Mouse (Mus musculus) MN1 (cell line): ENCODE measurements at regions not wholly inside any gene's neighbourhood (a gene's known extent, or its start where the extent isn't known, plus 50 kb on each side); places are given as distances from the start of the nearest gene placed in this dataset.
"Not testable (repeated sequence)": the region's sequence is repeated elsewhere in the genome, so short reads cannot be mapped to it uniquely, and the experiment has no call there.

Experiments
- DNase-seq: peaks from one replicate; pipeline ENCODE4 v3.0.0-alpha.2; 2016; ENCODE audit warnings: low spot score

- DNase-seq: no peak
Measured at GRCm38 (mm10) chr14:48852061-48852460, 178.4 kb upstream of the Otx2 start.

GRCm38 (mm10) chr14:48842861-48843260 is 169.2 kb upstream of the Otx2 start:
- no peak for DNase-seq

DNA sequence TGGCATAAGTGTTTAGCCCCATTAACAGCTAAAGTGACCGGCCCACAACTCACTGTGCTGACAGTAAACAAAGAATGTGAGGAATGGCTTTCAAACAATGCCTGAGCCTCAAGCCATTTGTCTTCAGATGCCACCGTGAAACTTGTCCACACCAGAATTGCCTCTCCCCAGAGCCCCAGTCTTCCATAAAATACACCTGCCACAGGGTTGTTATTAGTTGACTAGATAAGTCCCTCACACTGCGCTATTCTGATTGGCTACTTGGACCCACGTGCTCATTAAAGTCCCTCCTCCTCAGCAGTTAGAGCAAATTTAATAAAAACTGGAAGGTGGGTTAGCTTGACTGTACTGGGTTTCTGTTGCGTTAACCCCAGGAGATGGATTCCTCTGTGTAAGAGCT is 167.7 kb upstream of the Otx2 start:
- no peak for DNase-seq

- no peak for DNase-seq
Measured at GRCm38 (mm10) chr14:48837181-48837580, 163.6 kb upstream of the Otx2 start.

- DNase-seq: no peak
Measured at GRCm38 (mm10) chr14:48836071-48836470, 162.5 kb upstream of the Otx2 start.

DNA sequence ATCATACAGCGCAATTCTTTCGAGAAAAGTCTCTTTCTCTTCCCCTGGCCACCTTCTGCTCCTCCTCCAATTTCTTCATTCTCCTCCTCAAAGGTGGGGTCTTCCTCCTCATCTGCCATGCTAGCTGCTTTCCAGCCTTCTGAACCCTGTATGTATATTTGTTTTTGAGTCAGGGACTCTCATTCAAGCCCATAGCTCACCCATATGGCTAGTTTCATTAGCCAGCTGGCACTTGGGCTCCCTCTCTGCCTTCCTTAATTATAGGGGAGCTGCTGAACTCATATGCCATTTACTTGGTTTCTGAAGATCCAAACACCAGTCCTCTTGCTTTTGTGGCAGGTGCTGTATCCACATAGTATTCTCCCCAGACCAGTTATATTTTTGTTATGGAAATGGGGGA is 160.8 kb upstream of the Otx2 start:
- no peak for DNase-seq

DNA sequence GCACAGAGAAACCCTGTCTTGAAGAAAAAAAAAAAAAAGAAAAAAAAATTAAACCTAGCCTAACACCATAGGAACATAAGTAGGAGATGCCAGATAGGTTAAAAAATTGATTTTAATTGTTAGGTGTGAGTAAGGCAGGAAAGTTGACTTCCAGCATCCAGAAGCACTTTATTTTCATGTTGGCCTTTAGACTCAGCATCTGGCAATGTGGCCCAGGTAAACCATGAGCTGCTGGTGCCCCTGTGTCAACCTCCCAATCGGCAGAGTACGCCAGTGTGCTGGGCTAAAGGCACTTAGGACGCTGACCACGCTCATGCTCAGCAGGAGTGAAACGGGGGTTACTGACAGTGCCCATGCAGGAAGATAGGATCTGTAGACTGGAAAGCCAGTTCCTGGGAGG is 152.8 kb upstream of the Otx2 start:
- no peak for DNase-seq

GRCm38 (mm10) chr14:48824375-48824774 is 150.8 kb upstream of the Otx2 start:
- no peak for DNase-seq

DNA sequence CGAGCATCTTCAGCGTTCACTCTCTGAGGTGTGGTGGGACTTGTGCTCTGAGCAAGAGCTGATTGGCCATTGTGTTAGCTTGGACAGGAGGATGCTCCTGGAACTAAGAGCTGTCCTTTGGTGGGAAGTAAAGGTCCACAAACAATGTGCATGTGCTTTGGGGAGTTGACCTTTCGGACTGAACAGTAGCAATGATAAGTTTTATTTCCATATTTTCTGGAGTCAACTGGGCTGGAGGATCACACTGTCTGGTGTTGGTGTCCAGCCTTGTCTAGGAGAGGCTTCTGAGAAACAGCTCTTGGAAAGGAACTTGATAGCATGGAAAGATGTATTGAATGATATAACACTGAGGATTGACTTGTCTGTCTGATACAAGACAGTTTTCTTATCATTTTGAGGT is 142.3 kb upstream of the Otx2 start:
- no peak for DNase-seq

DNA sequence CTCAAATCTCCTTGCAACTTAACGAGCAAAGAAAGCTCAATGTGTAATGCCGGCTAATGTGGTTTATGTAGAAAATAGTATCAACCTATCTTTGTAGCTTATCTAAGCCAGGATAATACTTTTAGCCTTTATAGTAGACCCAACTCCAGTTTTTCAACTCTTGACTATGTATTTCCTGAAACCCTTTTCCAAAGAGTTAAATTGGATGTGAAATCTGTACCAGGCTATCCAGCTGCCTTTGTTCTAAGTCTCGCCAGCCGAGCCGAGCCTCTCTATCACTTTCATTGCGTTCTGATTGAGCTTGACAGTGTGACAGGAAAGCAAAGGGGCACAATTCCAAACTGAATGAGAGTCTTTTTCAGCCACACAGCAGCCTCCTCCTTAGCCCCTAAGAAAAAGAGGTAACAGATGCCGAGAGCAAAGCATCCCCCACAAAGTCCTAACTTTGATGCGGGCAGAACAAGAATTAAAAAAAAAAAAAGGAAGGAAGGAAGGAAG is 141.7 kb upstream of the Otx2 start:
- no peak for DNase-seq

GRCm38 (mm10) chr14:48812741-48813495 is 139.3 kb upstream of the Otx2 start:
- no peak for DNase-seq

DNA sequence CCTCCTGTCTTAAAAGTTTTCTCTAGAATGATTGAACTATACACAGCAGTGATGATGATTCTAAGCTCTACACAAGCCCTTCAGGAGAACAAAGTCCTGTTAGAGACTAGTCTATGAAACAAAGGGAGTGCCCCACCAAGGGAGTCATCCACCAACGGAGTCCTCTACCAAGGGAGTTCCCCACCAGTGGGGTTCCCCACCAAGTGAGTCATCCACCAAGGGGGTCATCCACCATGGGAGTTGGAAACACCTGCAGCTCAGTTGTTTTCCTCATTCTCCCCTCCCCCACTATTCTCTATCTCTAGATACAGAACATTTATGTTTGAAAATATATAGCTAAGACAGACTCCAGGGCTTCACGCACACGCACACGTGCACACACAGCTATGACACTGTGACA is 130.5 kb upstream of the Otx2 start:
- DNase-seq: no peak

- DNase-seq: no peak
Measured at GRCm38 (mm10) chr14:48801283-48801682, 127.7 kb upstream of the Otx2 start.

DNA sequence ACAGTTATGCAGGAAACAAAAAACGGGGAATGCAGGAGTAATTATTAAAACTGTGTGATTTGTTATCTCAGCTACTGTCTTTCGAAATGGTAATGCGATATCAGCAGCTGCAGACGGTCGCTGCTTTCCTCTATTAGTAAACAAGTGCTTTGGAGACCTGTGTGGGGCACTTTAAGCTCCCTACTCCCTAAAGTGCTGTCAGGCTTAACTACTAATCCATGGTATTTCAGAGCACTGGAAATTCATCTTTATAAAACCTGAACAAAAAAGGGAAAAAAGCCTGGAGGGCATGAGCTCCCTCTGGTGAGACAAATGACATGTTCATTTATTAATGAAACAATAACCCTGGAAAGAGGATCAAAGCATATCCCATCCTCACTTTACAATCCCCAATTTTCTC is 127.2 kb upstream of the Otx2 start:
- no peak for DNase-seq

DNA sequence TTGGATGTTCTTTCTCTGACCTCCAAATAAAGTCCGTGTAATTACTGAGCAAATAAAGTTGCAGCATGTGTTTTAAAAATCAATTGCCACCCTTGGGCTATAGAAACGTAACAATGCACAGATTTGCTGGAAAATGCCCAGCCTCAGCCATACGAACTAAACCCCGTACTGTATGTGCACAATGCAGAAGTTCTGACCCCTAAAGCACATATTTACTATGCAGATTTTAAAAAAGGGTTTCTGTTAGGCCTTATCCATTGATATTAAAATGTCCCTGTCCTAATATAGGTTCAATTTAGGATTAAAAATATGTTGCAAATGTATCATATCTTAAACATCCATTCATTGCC is 126.5 kb upstream of the Otx2 start:
- no peak for DNase-seq

GRCm38 (mm10) chr14:48799442-48800099 is 126.0 kb upstream of the Otx2 start:
- DNase-seq: no peak

GRCm38 (mm10) chr14:48791507-48791906 is 117.9 kb upstream of the Otx2 start:
- no peak for DNase-seq

GRCm38 (mm10) chr14:48779327-48779726 is 105.7 kb upstream of the Otx2 start:
- no peak for DNase-seq

GRCm38 (mm10) chr14:48770832-48771231 is 97.2 kb upstream of the Otx2 start:
- DNase-seq: no peak

- no peak for DNase-seq
Measured at GRCm38 (mm10) chr14:48762691-48763090, 89.1 kb upstream of the Otx2 start.

DNA sequence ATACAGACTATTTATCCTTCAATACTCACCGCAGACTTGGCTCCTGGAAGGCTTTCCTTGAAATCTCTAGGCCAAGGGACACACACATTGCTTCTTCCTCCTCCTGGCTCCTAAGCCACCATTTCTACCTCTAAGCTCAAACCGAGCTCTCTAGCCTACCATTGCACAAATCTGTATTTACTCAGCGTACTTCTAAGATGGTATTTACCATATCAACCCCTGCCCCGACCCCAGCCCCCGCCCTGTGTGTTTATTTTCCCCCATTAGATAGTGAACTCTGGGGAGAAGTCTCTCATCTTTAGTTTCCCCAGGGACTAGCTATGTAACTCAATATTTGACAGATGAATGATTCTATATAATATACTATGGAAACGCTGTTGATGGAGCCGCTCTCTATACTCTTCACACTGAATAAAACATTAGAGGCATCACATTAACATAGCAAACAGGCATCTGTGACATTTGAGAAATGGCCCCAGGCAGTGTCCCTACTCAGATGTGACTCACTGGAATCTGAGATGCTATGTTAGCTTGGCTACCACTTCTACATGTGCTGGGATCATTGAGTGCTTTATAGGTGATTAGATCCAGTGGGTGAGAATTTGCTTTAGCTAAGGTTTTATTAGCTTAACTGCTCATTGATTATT is 87.5 kb upstream of the Otx2 start:
- no peak for DNase-seq

- not testable (repeated sequence) for DNase-seq
Measured at GRCm38 (mm10) chr14:48755096-48755495, 81.5 kb upstream of the Otx2 start.

GRCm38 (mm10) chr14:48754080-48754720 is 80.6 kb upstream of the Otx2 start:
- no peak for DNase-seq
